Mouse (Mus musculus): ENCODE data around the gene Fam25c.

DNA sequence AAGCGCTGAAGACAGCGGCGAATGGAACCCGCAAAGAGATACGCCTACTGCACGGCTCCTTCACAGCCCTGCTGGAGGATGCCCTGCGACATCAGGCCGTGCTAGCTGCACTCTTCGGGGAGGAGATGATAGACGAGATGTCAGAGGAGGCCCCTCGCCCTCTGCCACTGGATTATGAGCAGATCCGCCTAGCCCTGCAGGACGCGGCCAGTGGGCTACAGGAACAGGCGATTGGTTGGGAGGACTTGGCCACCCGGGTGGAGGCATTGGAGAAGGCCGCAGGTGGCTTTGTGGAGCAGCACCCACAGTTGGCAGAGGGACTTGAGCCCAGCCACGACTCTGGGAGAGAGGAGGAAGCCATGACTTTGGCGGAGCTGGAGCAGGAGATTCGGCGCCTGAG lies 43.7 kb upstream of the Fam25c start:
- no peak for TF ChIP-seq CTCF (IDR thresholded peaks at IDR 0.05; ENCODE audit: low read depth)
- TF ChIP-seq EP300 (IDR thresholded peaks at IDR 0.05; ENCODE audit: low read depth) = no peak

All from liver, postnatal 0 days (tissue).